In genomic region chr6:13691657-13692294, GRCm38 (mm10) we compare ENCODE assay signal across 33 mouse cellular contexts. TPM values are rescaled to one million over a fixed set of nuclear protein-coding genes. Genes with fewer than 3 reads are reported as not detected.
DNase-seq lines count a peak whose midpoint lies in the region; ATAC-seq and TF ChIP-seq lines count a peak whose summit lies in the region.
"Had no signal": no experiment of that assay in that cellular context is flagged by ENCODE, and none has a peak within 500 bp of the region (broad histone marks: within the 10 kb centered on the region; RNA-seq: fewer than 3 reads in every experiment).

No protein-coding gene starts in this region.

- no peak for TF ChIP-seq POLR2A in liver, adult 2 months (IDR thresholded peaks at IDR 0.05; ENCODE audit: extremely low read depth, insufficient read depth, low read length)

- H3K27me3 ChIP-seq in liver, adult 2 months (ENCODE audit: control insufficient read depth, insufficient read depth, low read length): no peaks in the 10 kb centered on the region
- no peaks in the 10 kb centered on the region for H3K27me3 ChIP-seq in liver, embryonic 12.5 days (replicated peaks)
- H3K27me3 ChIP-seq in splenic B cell, adult 2 months (ENCODE audit: control insufficient read depth, insufficient read depth, low read length, poor library complexity, severe bottlenecking): no peaks in the 10 kb centered on the region
- H3K27me3 ChIP-seq: embryonic facial prominence, embryonic 13.5 days; heart, embryonic 15.5 days; kidney, embryonic 15.5 days; limb, embryonic 13.5 days; liver, embryonic 13.5 days; midbrain, embryonic 15.5 days had no signal

- no peak overlapping the region for H3K4me2 ChIP-seq in liver, embryonic 12.5 days
- H3K4me2 ChIP-seq: embryonic facial prominence, embryonic 13.5 days; heart, embryonic 15.5 days; hindbrain, embryonic 14.5 days; kidney, embryonic 15.5 days; limb, embryonic 13.5 days; liver, embryonic 13.5 days; midbrain, embryonic 15.5 days had no signal

- no peak for TF ChIP-seq CTCF in gastrocnemius, adult 2 months (IDR thresholded peaks at IDR 0.05)
- no peak for TF ChIP-seq CTCF in liver, adult 2 months (IDR thresholded peaks at IDR 0.05; ENCODE audit: low read depth, low read length)

- H3K9me3 ChIP-seq in liver, embryonic 12.5 days (replicated peaks): no peaks in the 10 kb centered on the region
- H3K9me3 ChIP-seq: embryonic facial prominence, embryonic 13.5 days; forebrain, embryonic 10.5 days; heart, embryonic 10.5 days; heart, embryonic 15.5 days; kidney, embryonic 15.5 days; limb, embryonic 13.5 days; liver, embryonic 13.5 days; midbrain, embryonic 10.5 days; midbrain, embryonic 15.5 days had no signal

- H3K79me2 ChIP-seq in liver, adult 2 months (ENCODE audit: control insufficient read depth, insufficient read depth, low read length): no peaks in the 10 kb centered on the region

- H3K4me1 ChIP-seq in liver, adult 2 months (ENCODE audit: control insufficient read depth, insufficient read depth, low read length): no peaks in the 10 kb centered on the region
- no peaks in the 10 kb centered on the region for H3K4me1 ChIP-seq in liver, embryonic 12.5 days
- H3K4me1 ChIP-seq: embryonic facial prominence, embryonic 13.5 days; forebrain, embryonic 10.5 days; heart, embryonic 10.5 days; heart, embryonic 15.5 days; kidney, embryonic 15.5 days; limb, embryonic 13.5 days; liver, embryonic 13.5 days; midbrain, embryonic 10.5 days; midbrain, embryonic 15.5 days had no signal

- no peak for ATAC-seq in liver, embryonic 12.5 days
- ATAC-seq in megakaryocyte, adult 5-6 weeks (ENCODE audit: poor library complexity, severe bottlenecking): peak; percentile 88
- ATAC-seq: CD4-positive, CD25-positive, alpha-beta regulatory T cell, adult 4 months; forebrain, embryonic 16.5 days; inflammation-experienced regulatory T-cells, adult 6 months; lung, postnatal 0 days; midbrain, embryonic 15.5 days had no signal

- H3K4me3 ChIP-seq in gastrocnemius, adult 2 months: no peak overlapping the region
- H3K4me3 ChIP-seq in liver, adult 2 months (ENCODE audit: insufficient read depth, low read depth, low read length): no peak overlapping the region
- no peak overlapping the region for H3K4me3 ChIP-seq in liver, embryonic 12.5 days
- H3K4me3 ChIP-seq: embryonic facial prominence, embryonic 13.5 days; forebrain, embryonic 10.5 days; heart, embryonic 10.5 days; heart, embryonic 15.5 days; kidney, embryonic 15.5 days; limb, embryonic 13.5 days; liver, embryonic 13.5 days; midbrain, embryonic 10.5 days; midbrain, embryonic 15.5 days had no signal

- 66% methylated on average over 2 of the region's 2 CpGs for WGBS in liver, adult 2 months
- 52% methylated on average over 2 of the region's 2 CpGs for WGBS in liver, embryonic 12.5 days (ENCODE audit: insufficient replicate concordance)

- no peak for DNase-seq in gastrocnemius, adult 2 months
- DNase-seq in gastrocnemius, postnatal 25 days: no peak
- DNase-seq in liver, adult 2 months (ENCODE audit: extremely low read depth, low read depth, low spot score): peak; percentile 26
- peak; percentile 71 for DNase-seq in splenic B cell, adult 2 months (ENCODE audit: low read depth, low spot score)
- DNase-seq in embryo, embryonic 10.5 days (ENCODE audit: low spot score): no peak
- DNase-seq in urinary bladder, postnatal 25 days (ENCODE audit: low spot score): no peak
- DNase-seq: adrenal gland, adult 2 months; adrenal gland, postnatal 36 days; cerebellum, adult 2 months; cerebellum, postnatal 25 days; gastrocnemius, postnatal 36 days; kidney, adult 18-20 months; kidney, postnatal 25 days; liver, embryonic 13.5 days; lung, adult 18-20 months; lung, postnatal 4 days; right cerebral cortex, adult 18-20 months; thymus, postnatal 25 days had no signal

- intact Hi-C loops in gastrocnemius, adult 2 months (cut with DNase I): no loop called here

- no peak overlapping the region for H3K9ac ChIP-seq in liver, adult 2 months (ENCODE audit: low read depth, low read length)
- no peak overlapping the region for H3K9ac ChIP-seq in liver, embryonic 12.5 days
- H3K9ac ChIP-seq: embryonic facial prominence, embryonic 13.5 days; heart, embryonic 15.5 days; hindbrain, embryonic 14.5 days; kidney, embryonic 15.5 days; limb, embryonic 13.5 days; liver, embryonic 13.5 days; midbrain, embryonic 15.5 days had no signal

- H3K36me3 ChIP-seq in liver, adult 2 months (ENCODE audit: control insufficient read depth, insufficient read depth, low read length): no peaks in the 10 kb centered on the region
- no peaks in the 10 kb centered on the region for H3K36me3 ChIP-seq in liver, embryonic 12.5 days
- no peaks in the 10 kb centered on the region for H3K36me3 ChIP-seq in splenic B cell, adult 2 months (ENCODE audit: control insufficient read depth, insufficient read depth, low read length, poor library complexity, severe bottlenecking)
- H3K36me3 ChIP-seq: embryonic facial prominence, embryonic 13.5 days; forebrain, embryonic 10.5 days; heart, embryonic 10.5 days; heart, embryonic 15.5 days; kidney, embryonic 15.5 days; limb, embryonic 13.5 days; liver, embryonic 13.5 days; midbrain, embryonic 10.5 days; midbrain, embryonic 15.5 days had no signal

- H3K27ac ChIP-seq in gastrocnemius, adult 2 months: peak overlapping the region; percentile 20; the same call in 1 of the 2 replicates
- H3K27ac ChIP-seq in liver, adult 2 months (replicated peaks; ENCODE audit: insufficient read depth, low read depth, low read length): no peak overlapping the region
- H3K27ac ChIP-seq in liver, embryonic 12.5 days: no peak overlapping the region
- H3K27ac ChIP-seq: embryonic facial prominence, embryonic 13.5 days; forebrain, embryonic 10.5 days; heart, embryonic 10.5 days; heart, embryonic 15.5 days; hindbrain, embryonic 14.5 days; kidney, embryonic 15.5 days; limb, embryonic 13.5 days; liver, embryonic 13.5 days; midbrain, embryonic 10.5 days; midbrain, embryonic 15.5 days had no signal

RNA-seq across cellular contexts. Expression of gene Bmt2, which starts 14.0 kb away (rescaled TPM):
- 10 to 100 TPM in 1 of 2 experiments, 1 to 10 TPM in 1; 9.0 to 11.1 TPM for total RNA-seq in gastrocnemius, adult 2 months (2021)
- 1 to 10 TPM; 7.9 to 9.1 TPM for total RNA-seq in gastrocnemius, postnatal 25 days (2021)
- 7.4 and 9.3 TPM in 2 replicates for total RNA-seq in liver, adult 2 months (2014; rRNA removed)
- 0.87 and 0.99 TPM in 2 replicates for polyA plus RNA-seq in liver, adult 2 months (2012; rRNA removed)
- 6.4 and 7.1 TPM in 2 replicates for polyA plus RNA-seq in liver, embryonic 12.5 days (2016; fragmentation: Nextera tagmentation; extraction: Ambion mirVana)
- total RNA-seq in megakaryocyte, adult 5-6 weeks (2015): 30.3 and 33.4 TPM in 2 replicates
- total RNA-seq in megakaryocyte, adult 5-6 weeks (2017): 24.0 and 27.7 TPM in 2 replicates

Comparison
In these comparisons a context has a peak if more than half of its experiments do, and no peak if none do; other contexts are left out.
1. DNase-seq: peak in liver, adult 2 months (single experiment) and splenic B cell, adult 2 months (single experiment); none in gastrocnemius, adult 2 months (single experiment), gastrocnemius, postnatal 25 days (single experiment), embryo, embryonic 10.5 days (single experiment) and urinary bladder, postnatal 25 days (single experiment).